Mouse (Mus musculus) heart, postnatal 10 days (tissue): ENCODE results near the gene Gm45808. TPM values are rescaled to one million over a fixed set of nuclear protein-coding genes. Genes with fewer than 3 reads are reported as not detected.

ENCODE experiments used
- DNase-seq, 2 experiments: peaks; one replicate each; pipeline ENCODE4 v3.0.0; 2021
- intact Hi-C: fragments of 180-260 bp; cut with DNase I; formaldehyde crosslinking; loops from one replicate; pipeline ENCODE4 v1.15.1; 2025
- total RNA-seq, 2 experiments: library from RNA; stranded (reverse); gene quantifications; 2 replicates each; pipeline ENCODE4 v1.2.3; 2021

Gene Gm45808
- total RNA-seq, 2 experiments from 2014 or later, result 2.2 to 2.5 TPM

- intact Hi-C loops, result no loop called here
- no peak for DNase-seq
Observed at GRCm38 (mm10) chr7:45456721-45457203, 29.8 kb downstream of the Gm45808 start.

- intact Hi-C loops, result no loop called here
- DNase-seq, result no peak
Observed at GRCm38 (mm10) chr7:45455932-45456696, 30.5 kb downstream of the Gm45808 start.

- intact Hi-C loops, result loop anchor here (5.0 kb wide), 1 partner anchor 107 kb away; no protein-coding TSS in a partner anchor
- no peak for DNase-seq
Observed at GRCm38 (mm10) chr7:45454971-45455370, 31.6 kb downstream of the Gm45808 start.

GRCm38 (mm10) chr7:45451344-45451982, 35.1 kb downstream of the Gm45808 start:
- DNase-seq, result peak; percentile 82 to 91
- intact Hi-C loops, result loop anchor here (5.0 kb wide), 1 partner anchor 111 kb away; no protein-coding TSS in a partner anchor

GRCm38 (mm10) chr7:45449974-45450373, 36.6 kb downstream of the Gm45808 start:
- intact Hi-C loops, result loop anchor here (5.0 kb wide), 2 partner anchors 112 to 148 kb away; no protein-coding TSS in a partner anchor
- DNase-seq, result no peak

GRCm38 (mm10) chr7:45447325-45447990, 39.2 kb downstream of the Gm45808 start:
- intact Hi-C loops, result loop anchor here (5.0 kb wide), 1 partner anchor 145 kb away; no protein-coding TSS in a partner anchor
- DNase-seq, result peak; percentile 55 to 67

GRCm38 (mm10) chr7:45446589-45446988, 40.0 kb downstream of the Gm45808 start:
- intact Hi-C loops, result loop anchor here (5.0 kb wide), 1 partner anchor 144 kb away; no protein-coding TSS in a partner anchor
- no peak for DNase-seq

- intact Hi-C loops, result no loop called here
Observed at GRCm38 (mm10) chr7:45443526-45444420, 42.8 kb downstream of the Gm45808 start.

GRCm38 (mm10) chr7:45437521-45438276, 48.9 kb downstream of the Gm45808 start, which contains the start of gene Ruvbl2:
Gene Ruvbl2, minus strand, starts transcription at chr7:45438096.
- intact Hi-C loops, result no loop called here
- no peak for DNase-seq

More at GRCm38 (mm10) chr7:45443526-45444420, 42.8 kb downstream of the Gm45808 start:
- no peak for DNase-seq

- intact Hi-C loops, result no loop called here
- no peak for DNase-seq
Observed at GRCm38 (mm10) chr7:45437046-45437445, 49.6 kb downstream of the Gm45808 start.

- intact Hi-C loops, result no loop called here
- DNase-seq, result no peak
Observed at GRCm38 (mm10) chr7:45436444-45436843, 50.2 kb downstream of the Gm45808 start.

GRCm38 (mm10) chr7:45435038-45435437, 51.6 kb downstream of the Gm45808 start:
- no peak for DNase-seq
- intact Hi-C loops, result loop anchor here (2.0 kb wide), 2 partner anchors 24 to 30 kb away; partner anchors contain the start of genes Ftl1 and Kcna7

GRCm38 (mm10) chr7:45434203-45435015, 52.2 kb downstream of the Gm45808 start, which contains the start of gene Gys1:
Gene Gys1, plus strand, starts transcription at chr7:45434844.
- intact Hi-C loops, result loop anchor here (2.0 kb wide), 2 partner anchors 24 to 30 kb away; partner anchors contain the start of genes Ftl1 and Kcna7
- DNase-seq, result peak; percentile 100

- DNase-seq, result no peak
- intact Hi-C loops, result loop anchor here (2.0 kb wide), 2 partner anchors 25 to 29 kb away; partner anchors contain the start of genes Ftl1 and Kcna7
Observed at GRCm38 (mm10) chr7:45433835-45434202, 52.8 kb downstream of the Gm45808 start.

GRCm38 (mm10) chr7:45426556-45426955, 60.1 kb downstream of the Gm45808 start:
- intact Hi-C loops, result no loop called here
- DNase-seq, result no peak

GRCm38 (mm10) chr7:45421194-45421593, 65.4 kb downstream of the Gm45808 start:
- DNase-seq, result no peak
- intact Hi-C loops, result no loop called here

- intact Hi-C loops, result no loop called here
- no peak for DNase-seq
Observed at GRCm38 (mm10) chr7:45420615-45420919, 66.0 kb downstream of the Gm45808 start, which contains the start of gene Lhb. Gene Lhb, plus strand, starts transcription at chr7:45420820.
